Mouse (Mus musculus) stomach, embryonic 14.5 days (tissue): Measurements from ENCODE around the gene Tnrc18. TPM values are rescaled to one million over a fixed set of nuclear protein-coding genes. Genes with fewer than 3 reads are reported as not detected.
A peak's percentile ranks its signal among the peaks of the same experiment; 100 is the strongest.

Experiments used
- ATAC-seq: fragments of 200-750 bp; cut with Nextera tagmentation; 2 replicates; pipeline ENCODE4 v1.8.0; 2017; ENCODE audit warnings: low read depth, moderate TSS enrichment; ENCODE audit not compliant: insufficient number of reproducible peaks, insufficient read depth, low FRiP score
- H3K27ac ChIP-seq: fragments of 300-500 bp; sonication (generic); 2 replicates; pipeline ENCODE4 v1.5.1; 2014; ENCODE audit warnings: mild to moderate bottlenecking, low read length, moderate library complexity, mixed read lengths
- H3K27me3 ChIP-seq: fragments of 300-500 bp; sonication (generic); 2 replicates; pipeline ENCODE4 v1.6.1; 2014; ENCODE audit warnings: low read length, control low read depth, mixed read lengths; ENCODE audit not compliant: control insufficient read depth, insufficient read depth
- H3K36me3 ChIP-seq: fragments of 300-500 bp; sonication (generic); 2 replicates; pipeline ENCODE4 v1.6.1; 2014; ENCODE audit warnings: mild to moderate bottlenecking, control low read depth, low read length, moderate library complexity, mixed read lengths; ENCODE audit not compliant: control insufficient read depth, insufficient read depth
- H3K4me1 ChIP-seq: fragments of 300-500 bp; sonication (generic); 2 replicates; pipeline ENCODE4 v1.6.1; 2014; ENCODE audit warnings: low read length, control low read depth, mixed read lengths; ENCODE audit not compliant: control insufficient read depth, insufficient read depth
- H3K4me2 ChIP-seq: fragments of 300-500 bp; sonication (generic); replicated peaks from 2 replicates; pipeline ENCODE4 v1.6.1; 2014; ENCODE audit warnings: low read depth, low read length, control low read depth
- H3K4me3 ChIP-seq: fragments of 300-500 bp; sonication (generic); 2 replicates; pipeline ENCODE4 v1.5.1; 2014; ENCODE audit warnings: low read depth, low read length, control low read depth
- H3K9ac ChIP-seq: fragments of 300-500 bp; sonication (generic); replicated peaks from 2 replicates; pipeline ENCODE4 v1.6.1; 2014; ENCODE audit warnings: low read depth, mild to moderate bottlenecking, control low read depth, low read length, moderate library complexity, mixed read lengths
- H3K9me3 ChIP-seq: fragments of 300-500 bp; sonication (generic); 2 replicates; pipeline ENCODE4 v1.6.1; 2016; ENCODE audit warnings: low read depth, low read length, control low read depth; ENCODE audit not compliant: control insufficient read depth
- WGBS: fragments of 180-500 bp; shearing (Covaris S2); extraction: QIAGEN DNeasy Blood & Tissue Kit; methylation state at CpG from one replicate; pipeline ENCODE4 v1.1.7; 2014; 5-methylcytosine and 5-hydroxymethylcytosine counted together
- polyA plus RNA-seq: library from polyadenylated mRNA; unstranded; fragments of >200 nt; fragmentation: Nextera tagmentation; extraction: Ambion mirVana; gene quantifications from 2 replicates; pipeline ENCODE4 v1.2.1, GENCODE M21; 2014

Gene Tnrc18
- polyA plus RNA-seq, 1 experiment from 2014 or later = 36.0 TPM

GRCm38 (mm10) chr5:142807661-142808060 lies 9.8 kb downstream of the Tnrc18 start:
- H3K27ac ChIP-seq = no peak overlapping the region
- H3K9me3 ChIP-seq = no peaks in the 10 kb centered on the region
- peaks cover 24% of the 10 kb centered on the region for H3K4me1 ChIP-seq
- WGBS = 74% methylated on average over 7 of the region's 7 CpGs
- H3K4me2 ChIP-seq = no peak overlapping the region
- no peak for ATAC-seq
- H3K36me3 ChIP-seq = peaks cover 8% of the 10 kb centered on the region
- H3K27me3 ChIP-seq = no peaks in the 10 kb centered on the region
- no peak overlapping the region for H3K9ac ChIP-seq
- no peak overlapping the region for H3K4me3 ChIP-seq

GRCm38 (mm10) chr5:142803746-142804145 lies 13.7 kb downstream of the Tnrc18 start:
- ATAC-seq = no peak
- H3K4me3 ChIP-seq = no peak overlapping the region
- WGBS = 88% methylated on average over 1 of the region's 1 CpGs

DNA sequence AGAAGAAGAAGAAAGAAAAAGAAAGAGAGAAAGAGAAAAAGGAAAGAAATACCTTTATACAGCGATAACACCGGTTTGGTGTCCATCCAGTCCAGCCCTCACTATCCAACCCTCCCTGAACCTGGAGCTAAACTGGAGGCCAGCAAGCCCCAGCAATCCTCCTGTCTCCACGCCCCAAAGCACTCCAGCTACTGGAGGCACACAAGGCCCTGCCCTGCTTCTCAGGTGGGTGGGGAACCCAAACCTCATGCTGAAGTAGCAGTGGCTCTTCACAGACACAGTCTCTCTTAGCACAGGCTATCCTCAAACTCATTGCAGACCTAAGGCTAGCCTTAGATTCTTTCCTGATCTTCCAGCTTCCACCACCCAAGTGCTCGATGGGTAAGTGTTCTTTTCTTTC lies 14.6 kb downstream of the Tnrc18 start:
- ATAC-seq = no peak
- Histone ChIP-seq H3K9ac (no peak overlapping the region), H3K9me3 (no peaks in the 10 kb centered on the region), H3K4me3 (no peak overlapping the region), H3K4me2 (no peak overlapping the region), H3K36me3 (peaks cover 12% of the 10 kb centered on the region), H3K27ac (no peak overlapping the region), H3K27me3 (no peaks in the 10 kb centered on the region), H3K4me1 (0 out of 2 replicates have a peak, but pooled peaks cover 10% of the 10 kb centered on the region)
- WGBS = 77% methylated on average over 4 of the region's 4 CpGs

More at GRCm38 (mm10) chr5:142803746-142804145, 13.7 kb downstream of the Tnrc18 start:
- H3K9ac ChIP-seq = no peak overlapping the region
- peaks cover 11% of the 10 kb centered on the region; the same call in 1 of the 2 replicates for H3K36me3 ChIP-seq
- H3K4me2 ChIP-seq = no peak overlapping the region
- 0 out of 2 replicates have a peak, but pooled peaks cover 7% of the 10 kb centered on the region for H3K4me1 ChIP-seq
- no peaks in the 10 kb centered on the region for H3K9me3 ChIP-seq
- no peaks in the 10 kb centered on the region for H3K27me3 ChIP-seq
- H3K27ac ChIP-seq = no peak overlapping the region

DNA sequence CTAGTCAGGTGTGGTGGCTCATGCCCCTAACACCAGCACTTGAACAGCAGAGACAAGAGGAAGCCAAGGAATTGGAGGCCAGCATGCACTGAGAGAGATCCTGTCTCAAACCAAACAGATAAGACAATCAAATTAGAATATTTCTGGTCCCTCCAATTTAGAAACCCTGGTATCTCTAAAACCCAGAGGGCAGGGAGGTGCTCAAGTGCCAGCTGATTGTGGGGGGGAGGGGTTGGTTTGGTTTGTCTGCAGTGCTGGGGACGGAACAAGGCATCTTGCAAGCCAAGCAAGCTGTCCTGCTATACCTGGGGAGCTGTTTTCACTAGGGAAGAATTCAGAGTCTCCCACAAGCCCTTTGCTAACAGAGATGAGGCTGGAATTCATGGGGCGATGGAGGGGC lies 15.5 kb downstream of the Tnrc18 start:
- 0 out of 2 replicates have a peak, but pooled peaks cover 10% of the 10 kb centered on the region for H3K4me1 ChIP-seq
- no peaks in the 10 kb centered on the region for H3K27me3 ChIP-seq
- no peak overlapping the region for H3K27ac ChIP-seq
- no peaks in the 10 kb centered on the region for H3K9me3 ChIP-seq
- ATAC-seq = no peak
- H3K4me2 ChIP-seq = no peak overlapping the region
- no peak overlapping the region for H3K4me3 ChIP-seq
- peaks cover 11% of the 10 kb centered on the region for H3K36me3 ChIP-seq
- WGBS = 57% methylated on average over 2 of the region's 2 CpGs
- H3K9ac ChIP-seq = no peak overlapping the region

GRCm38 (mm10) chr5:142800656-142801055 lies 16.8 kb downstream of the Tnrc18 start:
- Histone ChIP-seq H3K4me2 (no peak overlapping the region), H3K4me1 (0 out of 2 replicates have a peak, but pooled peaks cover 10% of the 10 kb centered on the region)

DNA sequence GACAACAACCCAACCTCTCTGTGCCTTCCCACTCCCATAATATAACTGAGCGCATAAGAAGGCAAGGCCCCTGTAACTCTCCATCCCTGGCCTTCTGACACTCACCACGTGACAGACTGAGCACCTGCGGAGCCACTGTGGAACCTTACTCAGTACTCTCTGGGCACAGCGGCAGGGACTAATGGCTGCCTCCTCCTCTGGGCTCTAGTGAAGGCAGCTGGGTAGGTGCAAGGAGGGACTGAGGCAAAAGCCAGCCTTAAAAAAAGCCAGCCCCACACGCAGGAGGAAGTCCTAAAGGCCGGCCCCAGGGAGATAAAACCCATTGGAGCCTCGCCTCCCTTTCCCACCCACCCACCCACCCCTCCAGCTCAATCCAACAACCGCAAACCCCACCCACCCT lies 17.3 kb downstream of the Tnrc18 start:
- no peak overlapping the region for H3K4me2 ChIP-seq

More at GRCm38 (mm10) chr5:142800656-142801055, 16.8 kb downstream of the Tnrc18 start:
- H3K27me3 ChIP-seq = no peaks in the 10 kb centered on the region
- no peak for ATAC-seq
- H3K9ac ChIP-seq = no peak overlapping the region
- H3K9me3 ChIP-seq = no peaks in the 10 kb centered on the region
- H3K27ac ChIP-seq = no peak overlapping the region
- 52% methylated on average over 6 of the region's 6 CpGs for WGBS
- peaks cover 7% of the 10 kb centered on the region for H3K36me3 ChIP-seq
- no peak overlapping the region for H3K4me3 ChIP-seq

DNA sequence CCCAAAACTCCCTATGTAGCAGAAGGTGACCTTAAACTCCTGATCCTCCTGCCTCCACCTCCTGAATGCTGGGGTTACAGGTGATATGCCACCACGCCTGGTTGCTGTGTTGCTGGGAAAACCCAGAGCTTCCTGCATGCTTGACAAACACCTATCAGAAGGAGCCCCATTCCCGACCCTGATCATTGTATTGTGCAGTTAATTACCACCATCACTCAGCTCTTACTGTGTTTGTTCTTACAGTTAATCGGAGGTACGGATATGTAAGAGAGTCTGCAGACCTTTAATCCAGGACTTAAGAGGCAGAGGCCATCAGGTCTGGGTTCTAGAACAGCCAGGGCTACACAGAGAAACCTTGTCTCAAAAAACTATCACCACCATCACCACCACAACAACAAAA lies 18.2 kb downstream of the Tnrc18 start:
- Histone ChIP-seq H3K36me3 (peaks cover 7% of the 10 kb centered on the region), H3K4me1 (0 out of 2 replicates have a peak, but pooled peaks cover 7% of the 10 kb centered on the region), H3K27ac (no peak overlapping the region), H3K27me3 (no peaks in the 10 kb centered on the region), H3K4me2 (no peak overlapping the region), H3K9ac (no peak overlapping the region), H3K9me3 (no peaks in the 10 kb centered on the region), H3K4me3 (no peak overlapping the region)
- WGBS = 54% methylated on average over 4 of the region's 4 CpGs
- no peak for ATAC-seq

More for the DNA sequence above, 17.3 kb downstream of the Tnrc18 start:
- 48% methylated on average over 8 of the region's 8 CpGs for WGBS
- no peak overlapping the region for H3K4me3 ChIP-seq
- 0 out of 2 replicates have a peak, but pooled peaks cover 10% of the 10 kb centered on the region for H3K4me1 ChIP-seq
- ATAC-seq = 0 out of 2 replicates have a peak, but pooled peaks have one; percentile 11
- no peak overlapping the region for H3K27ac ChIP-seq
- H3K27me3 ChIP-seq = no peaks in the 10 kb centered on the region
- H3K9ac ChIP-seq = no peak overlapping the region
- peaks cover 7% of the 10 kb centered on the region for H3K36me3 ChIP-seq
- no peaks in the 10 kb centered on the region for H3K9me3 ChIP-seq

- Histone ChIP-seq H3K9me3 (no peaks in the 10 kb centered on the region), H3K4me2 (no peak overlapping the region), H3K9ac (no peak overlapping the region), H3K27me3 (no peaks in the 10 kb centered on the region), H3K27ac (no peak overlapping the region), H3K4me3 (no peak overlapping the region), H3K4me1 (0 out of 2 replicates have a peak, but pooled peaks cover 7% of the 10 kb centered on the region), H3K36me3 (peaks cover 7% of the 10 kb centered on the region)
- WGBS = 83% methylated on average over 12 of the region's 12 CpGs
- no peak for ATAC-seq
These were observed 19.3 kb downstream of the Tnrc18 start for GRCm38 (mm10) chr5:142798190-142798589.

GRCm38 (mm10) chr5:142797620-142798019 lies 19.8 kb downstream of the Tnrc18 start:
- Histone ChIP-seq H3K4me2 (no peak overlapping the region), H3K9ac (no peak overlapping the region; the same call in 1 of the 2 replicates), H3K27me3 (no peaks in the 10 kb centered on the region), H3K9me3 (no peaks in the 10 kb centered on the region), H3K27ac (no peak overlapping the region), H3K4me1 (0 out of 2 replicates have a peak, but pooled peaks cover 7% of the 10 kb centered on the region), H3K4me3 (no peak overlapping the region), H3K36me3 (peaks cover 7% of the 10 kb centered on the region)
- ATAC-seq = no peak
- 80% methylated on average over 13 of the region's 13 CpGs for WGBS
